ENCODE assay signal across 18 mouse cellular contexts in the genomic region with DNA sequence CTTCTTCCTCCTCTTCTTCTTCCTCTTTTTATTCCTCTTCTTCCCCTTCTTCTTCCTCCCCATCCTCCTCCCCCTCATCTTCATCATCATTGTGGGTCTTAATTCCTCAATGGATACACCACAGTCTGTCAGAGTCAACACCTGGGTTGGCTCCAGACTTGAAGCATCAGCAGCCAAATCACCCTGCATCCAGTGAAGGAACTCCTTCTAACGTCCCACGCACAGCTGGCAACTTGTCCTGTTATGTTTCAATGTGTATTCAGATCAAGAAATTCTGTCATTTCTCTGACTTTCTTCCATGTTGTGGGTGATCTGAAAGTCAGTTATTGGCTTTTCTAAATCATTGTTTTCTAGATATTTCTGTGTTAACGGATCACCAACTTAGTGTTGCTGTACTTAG.
DNase-seq lines count a peak whose midpoint lies in the region; ATAC-seq lines count a peak whose summit lies in the region.
"Had no signal": no experiment of that assay in that cellular context is flagged by ENCODE, and none has a peak within 500 bp of the region (broad histone marks: within the 10 kb centered on the region; RNA-seq: fewer than 3 reads in every experiment).

No protein-coding gene starts in this region.

- ATAC-seq in midbrain, embryonic 13.5 days = no peak
- ATAC-seq: forebrain, embryonic 13.5 days; forebrain, embryonic 15.5 days; forebrain, postnatal 0 days had no signal

- no peaks in the 10 kb centered on the region for H3K27me3 ChIP-seq in midbrain, embryonic 13.5 days
- H3K27me3 ChIP-seq: embryonic facial prominence, embryonic 12.5 days; forebrain, embryonic 13.5 days; forebrain, embryonic 15.5 days had no signal

- DNase-seq in layer of hippocampus, adult 9-11 months = peak; percentile 49
- no peak for DNase-seq in layer of hippocampus, adult 11-12 months (ENCODE audit: low spot score)
- DNase-seq in right cerebral cortex, adult 18-20 months = peak; percentile 57
- DNase-seq in right cerebral cortex, postnatal 36 days (ENCODE audit: low spot score in 2 of 2) = no peak
- DNase-seq: adrenal gland, adult 2 months; adrenal gland, postnatal 10 days; adrenal gland, postnatal 25 days; cerebellum, adult 11-12 months; cerebellum, adult 2 months; cerebellum, adult 9-10 months; cerebellum, postnatal 10 days; cerebellum, postnatal 25 days; forebrain, postnatal 0 days had no signal

- 85% methylated on average over 3 of the region's 3 CpGs for WGBS in midbrain, embryonic 13.5 days

- H3K36me3 ChIP-seq in midbrain, embryonic 13.5 days = no peaks in the 10 kb centered on the region
- H3K36me3 ChIP-seq: embryonic facial prominence, embryonic 10.5 days; embryonic facial prominence, embryonic 12.5 days; forebrain, embryonic 15.5 days had no signal

- H3K4me1 ChIP-seq in midbrain, embryonic 13.5 days (replicated peaks) = peaks cover 8% of the 10 kb centered on the region; the same call in 1 of the 2 replicates
- H3K4me1 ChIP-seq: embryonic facial prominence, embryonic 10.5 days; embryonic facial prominence, embryonic 12.5 days; forebrain, embryonic 13.5 days had no signal

- no peak overlapping the region for H3K9ac ChIP-seq in midbrain, embryonic 13.5 days (replicated peaks)
- H3K9ac ChIP-seq: embryonic facial prominence, embryonic 12.5 days; forebrain, embryonic 13.5 days; forebrain, embryonic 15.5 days; forebrain, postnatal 0 days had no signal

- H3K4me2 ChIP-seq in midbrain, embryonic 13.5 days (replicated peaks) = no peak overlapping the region
- H3K4me2 ChIP-seq: embryonic facial prominence, embryonic 12.5 days; forebrain, embryonic 13.5 days; forebrain, embryonic 15.5 days had no signal

- H3K9me3 ChIP-seq in midbrain, embryonic 13.5 days = no peaks in the 10 kb centered on the region
- H3K9me3 ChIP-seq: embryonic facial prominence, embryonic 10.5 days; embryonic facial prominence, embryonic 12.5 days; forebrain, embryonic 13.5 days; forebrain, embryonic 15.5 days had no signal

- no peak overlapping the region for H3K27ac ChIP-seq in midbrain, embryonic 13.5 days
- H3K27ac ChIP-seq: embryonic facial prominence, embryonic 10.5 days; embryonic facial prominence, embryonic 12.5 days; forebrain, embryonic 13.5 days; forebrain, embryonic 15.5 days had no signal

- H3K4me3 ChIP-seq in midbrain, embryonic 13.5 days (replicated peaks) = no peak overlapping the region
- H3K4me3 ChIP-seq: embryonic facial prominence, embryonic 10.5 days; embryonic facial prominence, embryonic 12.5 days; forebrain, embryonic 13.5 days; forebrain, embryonic 15.5 days had no signal

Comparison
In these comparisons a context has a peak if more than half of its experiments do, and no peak if none do; other contexts are left out.
1. DNase-seq: peak in layer of hippocampus, adult 9-11 months (single experiment) and right cerebral cortex, adult 18-20 months (single experiment); none in layer of hippocampus, adult 11-12 months (single experiment) and right cerebral cortex, postnatal 36 days (0 of 2).